Mouse (Mus musculus) A20 (cell line): ENCODE measurements at regions not wholly inside any gene's neighbourhood (a gene's known extent, or its start where the extent isn't known, plus 50 kb on each side); places are given as distances from the start of the nearest gene placed in this dataset.

Experiments used
- DNase-seq: peaks from one replicate; pipeline ENCODE4 v3.0.0-alpha.2; 2011; ENCODE audit warnings: low read depth, low spot score

DNA sequence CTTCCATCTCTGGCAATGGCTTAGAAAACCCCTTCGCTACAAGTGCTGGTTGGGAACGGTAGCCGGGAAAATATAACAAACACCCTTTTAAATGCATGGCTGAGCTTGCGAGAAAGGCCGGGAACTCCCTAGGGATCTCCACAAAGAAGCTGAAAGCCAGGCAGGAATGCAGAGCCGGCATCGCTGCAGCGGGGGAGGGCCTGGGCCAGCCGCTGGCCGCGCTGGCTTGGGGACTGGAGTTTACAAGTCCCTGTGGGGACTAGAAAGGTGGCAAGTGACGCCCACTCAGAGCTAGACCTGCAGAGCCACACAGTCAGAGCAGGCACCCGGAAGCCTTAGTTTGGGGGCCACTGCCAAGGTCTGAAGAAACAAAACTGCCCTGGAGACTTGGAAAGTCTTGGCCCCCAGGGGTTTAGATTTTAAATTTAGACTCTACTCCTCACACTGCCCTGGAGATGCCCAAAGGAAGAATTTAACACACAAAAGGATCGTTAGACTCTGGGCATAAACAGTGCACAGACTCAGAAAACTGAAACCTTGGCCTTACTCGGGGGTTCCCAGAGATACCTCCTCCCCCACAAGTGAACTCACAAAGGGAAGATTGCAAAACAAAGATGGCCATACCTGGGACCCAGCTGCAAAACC, 59.4 kb downstream of the 1700001O22Rik start:
- DNase-seq = no peak

DNA sequence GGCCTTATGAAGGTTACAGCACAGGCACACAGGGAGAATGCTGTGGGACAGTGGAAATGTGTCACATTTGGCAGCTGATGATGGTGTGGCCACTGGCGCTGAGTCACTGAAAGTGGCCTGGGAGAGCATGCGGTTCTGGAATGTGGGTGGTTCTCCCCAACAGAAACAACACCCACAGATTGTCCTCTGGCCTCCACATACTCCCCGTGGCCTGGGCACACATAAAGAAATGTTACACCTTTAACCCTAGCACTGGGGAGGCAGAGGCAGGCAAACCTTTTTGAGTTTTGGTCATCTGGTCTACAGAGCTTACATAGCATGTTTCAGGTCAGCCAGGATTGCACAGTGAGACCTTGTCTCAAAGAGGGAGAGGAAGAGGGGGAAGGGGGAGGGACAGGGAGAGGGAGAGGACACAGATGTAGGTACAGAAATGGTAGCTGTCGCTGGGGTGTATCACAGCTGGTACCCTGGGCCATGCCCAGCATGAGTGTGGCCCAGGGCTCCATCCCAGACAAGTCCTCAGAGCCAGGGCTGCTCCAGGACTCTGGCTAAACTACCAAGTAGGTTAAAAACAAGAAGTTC, 60.1 kb downstream of the 1700001O22Rik start:
- no peak for DNase-seq

DNA sequence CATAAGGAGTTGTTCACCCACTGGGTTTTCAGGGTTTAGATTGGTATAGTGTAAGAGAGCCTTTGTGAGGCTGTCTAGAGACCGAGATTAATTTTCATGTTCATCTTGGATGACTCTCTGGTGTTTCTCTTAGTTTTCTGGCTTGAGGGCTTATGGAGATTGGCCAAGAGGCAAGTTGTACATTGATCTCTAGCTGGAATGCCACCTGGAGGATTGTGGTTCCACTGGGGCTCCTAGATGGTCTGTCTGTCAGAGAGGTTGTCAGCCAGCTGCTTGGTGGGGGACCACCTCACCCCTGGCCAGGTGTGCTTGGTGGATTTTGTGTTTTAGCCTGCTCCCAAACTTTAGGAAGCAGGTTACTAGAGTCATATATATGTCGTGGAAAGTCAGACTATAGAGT, 62.0 kb downstream of the 1700001O22Rik start:
- DNase-seq = no peak

DNA sequence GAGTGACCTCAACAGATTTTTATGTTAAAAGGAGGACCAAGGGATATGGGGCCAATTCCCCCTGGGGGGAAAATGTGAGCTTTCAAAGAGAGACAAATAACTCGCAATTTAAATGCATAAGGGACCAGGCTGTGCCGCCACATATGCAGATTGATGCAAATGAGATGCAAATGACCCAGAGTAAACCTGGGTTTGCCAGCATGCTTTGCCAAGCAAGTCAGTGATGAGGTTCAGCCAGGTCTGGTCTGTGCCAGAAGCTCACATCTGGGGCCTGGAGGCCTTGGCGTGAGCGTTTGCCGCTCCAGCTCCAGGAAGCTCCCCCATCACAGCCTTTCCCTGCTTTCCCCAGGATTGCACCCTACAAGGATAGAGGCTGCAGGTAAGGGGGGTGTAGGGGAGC, 65.7 kb downstream of the 1700001O22Rik start:
- no peak for DNase-seq

DNA sequence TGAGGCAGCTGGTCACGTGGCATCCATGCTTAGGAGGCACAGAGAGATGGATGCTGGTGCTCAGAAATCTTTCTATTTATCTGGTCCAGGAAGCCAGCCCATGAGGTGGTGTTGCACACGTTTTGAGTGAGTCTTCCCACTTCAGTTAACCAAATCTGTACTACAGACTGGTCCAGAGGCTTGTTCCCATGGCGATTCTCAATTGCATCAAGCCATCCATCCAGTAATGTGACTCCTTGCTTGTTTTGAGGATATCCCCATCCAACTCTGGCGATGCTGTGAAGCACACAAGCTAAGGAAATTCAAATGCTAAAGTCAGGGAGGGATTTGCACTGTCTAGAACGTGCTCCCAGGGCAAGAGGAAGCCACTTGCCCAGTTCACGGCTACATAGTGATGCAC, 66.8 kb downstream of the 1700001O22Rik start:
- DNase-seq = no peak

DNA sequence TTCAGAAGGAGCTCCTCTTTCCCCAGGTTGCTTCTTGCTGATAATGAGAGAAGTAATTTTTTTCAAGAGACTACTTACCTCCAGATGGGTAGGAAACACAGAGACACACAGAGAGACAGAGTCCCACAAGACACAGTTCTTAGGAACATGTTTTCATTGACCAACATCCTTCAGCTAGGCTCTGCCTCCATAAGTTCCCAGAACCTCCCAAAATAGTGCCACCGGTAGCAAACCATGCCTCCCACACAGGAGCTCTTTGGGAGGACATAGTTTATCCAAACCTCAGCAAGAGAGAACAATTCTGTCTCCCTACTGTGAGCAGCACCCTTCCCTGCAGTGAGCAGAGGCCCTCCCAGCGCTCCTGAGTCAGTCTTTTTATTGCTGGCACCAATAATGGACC, 67.2 kb downstream of the 1700001O22Rik start:
- no peak for DNase-seq

DNA sequence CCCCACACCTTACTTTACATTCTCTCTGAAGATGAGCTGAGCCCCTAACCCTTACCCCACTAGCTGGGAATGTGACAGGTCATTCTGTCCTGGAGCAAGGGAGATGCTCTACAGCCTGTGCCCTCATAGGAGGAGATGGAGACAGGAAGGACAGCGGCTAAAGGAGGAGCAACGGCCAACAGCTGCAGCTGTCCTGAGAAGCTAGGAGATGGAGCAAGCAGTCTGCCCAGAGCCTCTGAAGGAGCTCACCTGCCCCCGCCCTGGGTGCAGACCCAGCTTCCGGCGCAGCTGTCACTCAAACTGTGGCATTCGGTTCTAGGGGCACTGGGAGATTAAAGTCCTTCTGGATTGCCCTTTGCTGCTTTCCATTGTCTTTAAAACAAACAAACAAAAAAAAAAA, 69.6 kb downstream of the 1700001O22Rik start:
- no peak for DNase-seq

DNA sequence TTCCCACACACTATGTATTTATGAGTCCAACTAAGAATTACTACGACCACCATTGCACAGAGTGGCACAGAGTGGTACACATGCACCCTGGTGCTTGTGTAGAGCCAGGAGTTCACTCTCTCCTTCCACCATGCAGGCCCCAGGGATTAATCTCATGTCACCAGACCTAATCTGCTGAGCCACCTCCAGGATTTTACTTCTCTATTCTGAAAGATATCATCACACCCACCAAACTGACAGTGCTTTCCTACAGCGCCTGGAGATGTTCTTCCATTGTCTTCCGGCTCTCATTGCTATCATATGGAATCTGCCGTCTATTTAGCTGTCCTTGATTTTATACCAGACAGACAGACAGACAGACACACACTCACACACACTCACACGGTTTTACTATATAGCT, 71.6 kb downstream of the 1700001O22Rik start:
- DNase-seq = no peak

DNA sequence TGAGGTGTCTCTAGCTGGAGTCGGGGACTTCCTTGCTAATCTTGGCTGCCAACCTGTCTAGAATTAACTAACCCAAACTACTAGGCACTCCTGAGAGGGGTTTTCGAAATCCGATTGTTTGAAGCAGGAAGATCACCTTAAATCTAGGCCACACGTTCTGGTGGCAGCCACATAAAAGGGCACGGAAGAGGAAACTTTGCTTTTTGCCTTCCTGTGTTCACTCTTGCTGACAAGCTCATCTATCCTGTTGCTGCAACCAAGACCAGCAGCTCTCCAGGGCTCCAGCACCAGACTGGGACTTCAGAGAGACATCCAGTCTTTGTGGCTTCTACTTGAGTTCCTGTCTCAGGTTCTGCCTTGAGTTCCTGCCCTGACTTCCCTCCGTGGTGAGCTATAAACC, 75.5 kb downstream of the 1700001O22Rik start:
- DNase-seq = no peak

DNA sequence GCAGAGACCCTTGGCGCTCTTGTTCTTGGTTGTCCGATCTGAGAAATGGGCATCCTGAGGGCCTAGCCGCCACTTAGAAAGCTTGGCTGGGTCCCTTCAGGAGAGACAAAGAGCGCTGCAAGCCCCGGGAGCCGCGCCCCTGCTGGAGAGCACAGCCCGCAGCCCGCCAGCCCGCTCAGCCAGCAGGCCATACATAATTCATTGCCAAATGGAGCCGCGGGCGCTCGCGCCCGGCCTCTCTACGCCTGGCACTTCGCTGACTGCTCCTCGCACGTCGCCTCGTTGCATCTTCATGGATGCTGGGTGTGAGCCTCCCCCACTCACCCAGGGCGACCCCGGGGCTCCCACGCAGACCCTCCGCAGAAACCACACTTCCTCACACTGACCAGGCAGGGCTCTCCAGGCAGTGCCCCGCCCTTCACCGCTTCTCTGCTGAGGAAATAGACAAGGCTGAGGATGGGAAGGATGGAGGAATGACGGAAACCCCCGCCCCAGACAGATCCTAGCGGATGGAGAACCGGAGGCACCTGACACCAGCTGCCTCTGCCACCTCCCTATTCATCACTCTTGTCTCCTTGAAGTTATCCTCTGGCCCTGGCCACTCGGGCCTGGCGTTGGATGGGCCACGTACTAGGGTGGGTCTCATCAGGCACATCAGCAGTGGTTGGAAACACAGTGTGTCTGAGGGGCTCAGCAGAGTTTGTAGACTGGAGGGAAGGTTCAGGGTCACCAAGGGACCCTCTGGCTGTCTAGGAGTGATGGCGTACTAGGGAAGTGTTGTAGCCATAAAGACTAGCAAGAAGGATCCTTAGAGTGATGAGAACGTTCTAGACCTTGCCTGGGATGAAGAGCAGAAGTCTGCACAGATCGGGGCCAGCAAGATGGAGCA, 77.6 kb downstream of the 1700001O22Rik start:
- DNase-seq = no peak

DNA sequence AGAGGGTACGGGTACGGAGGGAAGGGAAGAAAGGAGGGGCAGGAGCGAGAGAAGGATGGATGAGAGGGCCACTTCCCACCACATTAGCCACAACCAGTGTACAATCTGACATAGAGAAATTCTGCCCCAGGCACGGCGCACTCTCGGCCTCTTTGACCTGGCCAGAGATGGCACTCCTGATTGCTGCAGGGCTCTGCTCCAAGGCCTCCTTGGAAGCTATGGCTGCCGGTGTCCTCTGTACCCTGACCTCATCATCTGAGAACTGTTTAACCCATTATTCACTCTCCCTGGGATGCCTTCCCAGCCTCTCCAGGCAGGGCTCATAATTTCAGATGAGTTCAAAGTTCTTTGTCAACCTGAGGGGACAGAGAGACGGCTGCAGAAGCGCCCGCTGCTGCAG, 78.3 kb downstream of the 1700001O22Rik start:
- no peak for DNase-seq

DNA sequence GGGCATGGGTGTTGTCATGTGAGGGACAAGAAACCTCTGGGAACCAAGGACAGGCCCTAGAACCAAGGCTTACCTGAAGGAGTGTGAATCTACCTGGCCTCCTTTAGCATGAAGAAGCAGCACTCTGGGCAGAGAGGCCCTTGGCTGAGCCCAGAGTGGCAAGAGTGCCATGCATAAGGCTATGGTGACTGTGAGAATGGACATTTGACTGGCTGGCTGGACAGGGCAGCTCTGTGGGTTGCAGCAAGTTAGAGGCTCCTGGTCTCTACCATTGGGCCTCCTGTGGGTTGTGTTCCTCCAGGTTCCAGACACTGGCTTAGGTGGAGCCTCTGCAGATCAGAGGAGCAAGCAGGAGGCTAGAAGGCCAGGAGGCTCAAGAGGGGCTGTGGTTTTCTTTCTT, 78.9 kb downstream of the 1700001O22Rik start:
- no peak for DNase-seq

DNA sequence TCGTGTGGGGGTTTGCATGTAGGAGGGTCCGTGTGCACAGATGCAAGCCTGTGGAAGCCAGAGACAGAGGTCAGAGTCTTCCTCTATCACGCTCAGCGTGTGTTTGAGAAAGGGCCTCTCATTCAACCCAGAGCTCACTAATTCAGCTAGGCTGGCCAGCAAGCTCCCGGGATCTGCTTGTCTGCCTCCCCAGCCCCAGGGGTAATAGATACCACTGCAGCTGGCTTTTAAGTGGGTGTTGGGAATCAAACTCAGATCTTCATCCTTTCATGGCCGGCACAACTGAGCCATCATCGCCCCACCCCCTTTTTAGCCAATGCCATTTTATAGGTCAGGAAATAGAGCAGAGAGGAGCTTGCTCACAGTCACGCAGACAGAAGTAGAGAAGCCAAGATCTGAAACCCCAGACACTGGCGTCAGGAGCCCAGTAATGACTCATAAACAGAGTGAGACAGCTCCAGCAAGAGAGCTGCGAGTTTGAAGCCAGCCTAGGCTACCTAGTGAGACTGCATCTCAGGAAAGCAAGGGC, 80.3 kb downstream of the 1700001O22Rik start:
- DNase-seq = no peak

DNA sequence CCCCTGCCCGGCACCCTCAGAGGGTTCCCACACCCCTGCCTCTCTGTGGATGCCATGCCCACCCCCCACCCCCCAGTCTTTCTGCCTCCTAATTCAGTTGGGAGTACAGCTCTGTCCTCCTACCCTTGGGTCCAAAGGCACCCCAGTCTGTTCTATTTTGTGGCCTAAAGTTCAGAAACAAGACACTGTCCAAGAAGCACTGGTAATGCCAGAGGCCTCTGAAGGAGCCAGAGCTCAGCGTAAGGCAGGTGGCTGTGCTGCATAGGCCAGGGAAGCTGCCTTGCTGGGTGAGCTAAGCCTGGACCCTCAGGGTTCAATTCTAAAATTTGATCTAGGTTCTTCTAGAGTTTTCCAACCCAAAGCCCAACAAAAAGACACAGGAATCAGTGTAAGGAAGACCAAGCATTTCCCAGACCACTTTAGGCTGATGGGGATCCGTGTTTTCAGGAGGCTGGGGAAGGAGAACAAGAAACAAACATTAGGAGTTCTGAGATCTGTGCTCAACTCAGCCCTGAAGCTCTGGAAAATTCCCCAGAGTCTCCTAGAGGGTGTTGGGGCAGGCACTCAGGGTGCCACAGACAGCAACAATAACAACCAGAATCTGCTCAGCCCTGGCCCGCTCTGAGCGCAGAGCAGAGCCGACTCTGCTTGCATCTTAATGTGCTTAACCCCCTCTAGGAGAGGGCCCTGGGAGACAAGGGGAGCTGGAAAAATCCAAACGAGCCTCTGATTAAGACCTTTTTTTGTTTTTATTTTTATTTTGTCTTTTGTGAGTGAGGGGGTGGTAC, 81.0 kb downstream of the 1700001O22Rik start:
- DNase-seq = no peak

DNA sequence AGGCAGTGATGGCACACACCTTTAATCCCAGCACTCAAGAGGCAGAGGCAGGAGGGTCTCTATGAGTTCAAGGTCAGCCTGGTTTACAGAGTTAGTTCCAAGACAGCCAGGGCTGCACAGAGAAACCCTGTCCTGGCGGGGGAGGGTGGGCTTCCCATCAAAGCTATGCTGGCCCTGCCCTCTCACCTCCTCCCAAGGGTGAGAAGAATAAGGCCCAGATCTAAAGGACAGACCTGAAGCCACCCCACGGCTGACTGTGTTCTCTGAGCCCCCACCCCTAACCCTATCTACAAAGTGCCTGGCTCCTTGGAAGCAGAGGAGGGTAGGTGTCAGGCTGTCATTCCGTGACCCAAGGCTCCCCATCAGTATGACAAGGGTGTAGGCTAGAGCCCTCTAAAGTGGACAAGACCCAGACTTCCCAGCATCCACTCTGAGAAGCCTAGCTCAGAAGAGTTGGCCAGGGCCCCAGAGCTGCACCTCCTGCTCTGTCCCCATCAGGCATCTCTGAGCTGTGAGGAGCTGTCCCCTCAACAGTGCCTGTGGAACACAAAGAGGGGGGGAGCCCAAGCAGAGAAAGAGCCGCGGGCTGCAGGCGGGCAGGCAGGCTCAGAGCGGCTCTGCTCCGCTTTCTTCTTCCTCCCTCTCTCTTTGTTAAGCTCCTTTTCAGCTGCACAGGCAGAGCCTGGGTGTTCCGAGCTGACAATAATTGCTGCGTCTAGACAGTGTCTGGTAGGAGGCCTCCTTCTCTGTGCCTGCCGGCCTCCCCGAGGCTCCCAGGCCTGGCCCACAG, 81.8 kb downstream of the 1700001O22Rik start:
- no peak for DNase-seq

DNA sequence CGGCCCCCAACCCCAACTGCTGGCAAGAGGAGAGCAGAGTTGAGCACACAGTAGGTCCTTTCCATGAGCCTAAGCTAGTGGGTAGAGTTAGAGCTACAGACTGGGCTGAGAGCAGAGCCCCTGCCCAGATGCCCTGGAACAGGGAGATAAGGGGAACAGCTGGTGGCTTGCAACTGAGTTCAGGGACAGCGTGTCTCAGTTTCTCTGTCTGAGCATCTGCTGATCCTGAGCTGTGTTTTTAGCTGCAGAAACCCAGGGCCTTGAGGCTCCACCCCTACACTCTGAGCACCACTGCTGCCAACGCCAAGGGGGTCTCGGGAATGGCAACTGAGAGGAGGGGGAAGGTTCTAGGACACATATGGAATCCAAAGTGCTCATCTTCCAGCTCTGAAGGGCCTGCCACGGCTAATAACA, 82.4 kb downstream of the 1700001O22Rik start:
- no peak for DNase-seq

DNA sequence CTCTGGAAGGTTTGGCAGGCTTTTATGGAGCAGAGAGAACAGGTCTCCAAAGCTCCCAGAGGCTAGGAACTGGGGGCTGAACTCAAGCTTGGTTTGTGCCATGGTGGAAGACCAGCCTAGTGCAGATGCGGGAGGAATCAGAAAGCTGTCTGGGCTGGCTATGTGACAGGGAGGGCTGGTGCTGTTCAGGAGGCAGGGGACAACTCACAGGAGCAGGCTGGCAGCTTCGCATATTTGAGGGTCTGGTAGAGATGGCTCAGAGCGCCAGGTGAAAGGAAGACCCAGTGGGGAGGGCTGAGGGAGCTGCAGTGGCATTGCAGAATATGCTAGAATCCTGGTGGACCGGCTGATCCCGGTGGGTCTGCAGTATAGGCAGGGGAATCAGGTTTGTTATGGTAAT, 83.2 kb downstream of the 1700001O22Rik start:
- no peak for DNase-seq

DNA sequence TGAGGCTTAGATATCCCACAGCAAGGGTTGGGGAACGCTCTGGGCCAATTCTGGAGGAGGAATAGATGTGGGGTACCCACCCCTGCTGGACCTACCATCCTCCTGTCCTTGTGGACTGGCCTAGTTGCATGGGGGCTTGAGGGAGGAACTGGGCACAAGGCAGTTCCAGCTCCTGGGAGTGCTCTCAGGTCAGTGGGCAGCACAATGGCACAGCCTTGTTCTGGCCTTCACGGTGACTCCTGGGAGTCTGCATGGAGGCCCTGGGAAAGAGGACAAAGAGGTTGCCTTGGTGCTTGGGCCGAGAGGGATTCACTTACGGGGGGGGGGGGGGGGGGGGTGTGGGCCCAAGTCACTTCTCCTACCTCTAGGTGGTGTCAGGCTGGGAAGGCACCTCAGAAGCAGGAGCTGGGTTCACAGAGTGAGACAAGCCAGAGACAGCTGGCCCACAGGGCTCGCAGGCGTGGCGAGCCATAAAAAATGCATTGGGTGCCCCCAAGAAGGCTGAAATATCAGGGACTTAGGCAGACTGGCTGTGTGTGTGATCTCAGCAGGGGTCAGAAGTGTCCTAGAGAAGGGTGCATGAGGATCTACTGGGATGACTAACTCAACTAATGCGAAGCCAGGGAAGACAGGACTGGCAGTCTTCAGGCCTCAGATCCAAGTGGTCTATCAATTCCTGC, 83.7 kb downstream of the 1700001O22Rik start:
- no peak for DNase-seq

DNA sequence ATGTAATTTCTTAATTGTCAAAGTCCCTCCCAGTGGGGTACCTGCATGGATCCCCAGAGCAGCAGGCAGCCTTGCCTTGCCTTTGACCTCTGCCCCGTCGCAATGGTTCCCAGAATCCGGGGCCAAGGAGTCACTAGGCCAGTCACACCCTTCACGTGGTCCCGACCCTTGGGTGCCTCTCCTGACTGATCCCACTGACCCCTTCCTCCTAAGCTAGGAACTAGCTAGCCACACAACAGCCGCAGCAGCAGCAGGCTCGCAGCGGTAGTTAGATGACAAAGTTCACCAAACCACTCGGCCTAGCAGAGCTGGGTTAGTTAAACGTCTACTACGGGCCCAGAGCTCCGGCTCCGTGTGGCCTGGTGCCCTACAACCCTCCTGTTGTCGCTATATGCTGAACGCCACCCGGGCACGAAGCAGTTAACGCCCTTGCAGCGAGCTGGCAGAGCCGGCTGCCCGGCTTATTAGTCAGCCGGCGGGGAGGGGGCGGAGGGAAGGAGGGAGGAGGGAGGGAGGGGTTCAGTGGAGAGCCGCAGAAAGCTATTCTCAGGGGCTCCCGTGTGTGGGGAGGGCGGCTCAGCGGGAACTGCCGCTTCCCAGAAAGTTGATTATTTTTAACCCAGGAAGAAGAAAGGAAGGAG, 84.6 kb downstream of the 1700001O22Rik start:
- no peak for DNase-seq

DNA sequence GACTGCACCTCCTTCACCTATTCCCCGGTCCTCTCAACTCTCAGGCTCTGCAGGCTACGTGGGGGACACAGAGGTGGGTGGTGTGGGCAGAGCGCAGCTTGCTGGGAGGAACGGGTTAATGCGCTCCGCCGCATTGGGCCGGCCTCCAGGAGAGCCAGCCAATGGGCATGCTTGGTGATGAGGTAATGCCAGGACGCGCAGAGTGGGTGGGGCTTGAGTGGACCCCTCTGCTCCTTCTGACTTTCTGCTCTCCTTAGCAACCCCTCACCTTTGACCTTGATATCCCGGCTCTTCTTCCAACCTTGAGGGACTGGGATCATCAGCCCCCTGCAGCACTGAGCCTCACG, 85.2 kb downstream of the 1700001O22Rik start:
- peak; percentile 60 for DNase-seq
